In genomic region chr8:64198326-64198725, GRCm38 (mm10) we compare ENCODE assay signal across 21 mouse cellular contexts. TPM values are rescaled to one million over a fixed set of nuclear protein-coding genes. Genes with fewer than 3 reads are reported as not detected.
DNase-seq lines count a peak whose midpoint lies in the region; ATAC-seq and TF ChIP-seq lines count a peak whose summit lies in the region.
"Had no signal": no experiment of that assay in that cellular context is flagged by ENCODE, and none has a peak within 500 bp of the region (broad histone marks: within the 10 kb centered on the region; RNA-seq: fewer than 3 reads in every experiment).

No protein-coding gene starts in this region.

- H3K27me3 ChIP-seq in heart, postnatal 0 days (ENCODE audit: control insufficient read depth, insufficient read depth, low read length) = no peaks in the 10 kb centered on the region
- H3K27me3 ChIP-seq: embryonic facial prominence, embryonic 12.5 days; forebrain, embryonic 13.5 days; forebrain, embryonic 15.5 days; Patski had no signal

- H3K9ac ChIP-seq in heart, postnatal 0 days (replicated peaks; ENCODE audit: low read depth, low read length) = no peak overlapping the region
- H3K9ac ChIP-seq: embryonic facial prominence, embryonic 12.5 days; forebrain, embryonic 13.5 days; forebrain, embryonic 15.5 days; forebrain, postnatal 0 days had no signal

- no peak for TF ChIP-seq CTCF in heart, postnatal 0 days (IDR thresholded peaks at IDR 0.05; ENCODE audit: low read depth)

- no peak overlapping the region for H3K4me3 ChIP-seq in heart, postnatal 0 days (ENCODE audit: low read depth, low read length)
- H3K4me3 ChIP-seq: embryonic facial prominence, embryonic 10.5 days; embryonic facial prominence, embryonic 12.5 days; forebrain, embryonic 13.5 days; forebrain, embryonic 15.5 days had no signal

- H3K36me3 ChIP-seq in heart, postnatal 0 days (replicated peaks; ENCODE audit: control insufficient read depth, insufficient read depth, low read length) = no peaks in the 10 kb centered on the region
- H3K36me3 ChIP-seq: embryonic facial prominence, embryonic 10.5 days; embryonic facial prominence, embryonic 12.5 days; forebrain, embryonic 15.5 days had no signal

- H3K4me1 ChIP-seq in heart, postnatal 0 days (ENCODE audit: control insufficient read depth, insufficient read depth) = no peaks in the 10 kb centered on the region
- H3K4me1 ChIP-seq: embryonic facial prominence, embryonic 10.5 days; embryonic facial prominence, embryonic 12.5 days; forebrain, embryonic 13.5 days; forebrain, embryonic 15.5 days had no signal

- no peak overlapping the region for H3K27ac ChIP-seq in heart, postnatal 0 days (ENCODE audit: low read depth)
- H3K27ac ChIP-seq: embryonic facial prominence, embryonic 10.5 days; embryonic facial prominence, embryonic 12.5 days; forebrain, embryonic 13.5 days; forebrain, embryonic 15.5 days had no signal

- no peak for TF ChIP-seq EP300 in heart, postnatal 0 days (IDR thresholded peaks at IDR 0.05; ENCODE audit: low read depth)

- peak; percentile 51; the same call in 1 of the 2 replicates for ATAC-seq in heart, postnatal 0 days (ENCODE audit: insufficient read depth, low read depth)
- ATAC-seq: activated CD4-positive, CD25-positive, alpha-beta regulatory T cell, adult 4 months; forebrain, embryonic 13.5 days; forebrain, embryonic 15.5 days; forebrain, postnatal 0 days; Patski had no signal

- no peaks in the 10 kb centered on the region for H3K9me3 ChIP-seq in heart, postnatal 0 days (replicated peaks; ENCODE audit: control insufficient read depth, low read length)
- H3K9me3 ChIP-seq: embryonic facial prominence, embryonic 10.5 days; embryonic facial prominence, embryonic 12.5 days; forebrain, embryonic 13.5 days; forebrain, embryonic 15.5 days had no signal

- 42% methylated on average over 2 of the region's 2 CpGs for WGBS in heart, postnatal 0 days

- H3K4me2 ChIP-seq in heart, postnatal 0 days (ENCODE audit: low read depth, low read length) = no peak overlapping the region
- H3K4me2 ChIP-seq: embryonic facial prominence, embryonic 12.5 days; forebrain, embryonic 13.5 days; forebrain, embryonic 15.5 days had no signal

- peak; percentile 82 for DNase-seq in heart, adult 11 months
- DNase-seq in heart, adult 8-10 months (ENCODE audit: low spot score) = no peak
- no peak for DNase-seq in heart, postnatal 0 days (ENCODE audit: low spot score)
- no peak for DNase-seq in heart, adult 18-20 months
- DNase-seq in layer of hippocampus, postnatal 10 days (ENCODE audit: low spot score in 2 of 2) = no peak
- DNase-seq: adrenal gland, adult 8-10 months; adrenal gland, postnatal 14 days; adrenal gland, postnatal 36 days; cerebellum, adult 11 months; cerebellum, adult 18-20 months; cerebellum, adult 8-10 months; cerebellum, postnatal 10 days; cerebellum, postnatal 25 days; forebrain, postnatal 0 days had no signal

RNA-seq across cellular contexts. Expression of gene Tll1, which starts 7.7 kb away (rescaled TPM):
- total RNA-seq in heart, adult 8-10 months (2022) = 1 to 10 TPM in 1 of 4 experiments, under 1 TPM in 3; 0.82 to 1.7 (median 0.92) TPM
- total RNA-seq in heart, postnatal 0 days (2014; rRNA removed; ENCODE audit: low replicate concordance) = 0.80 and 4.6 TPM in 2 replicates
- polyA plus RNA-seq in heart, postnatal 0 days (2015; fragmentation: Nextera tagmentation; extraction: Ambion mirVana) = 0.85 and 1.1 TPM in 2 replicates
- under 1 TPM; 0.80 to 0.97 TPM for total RNA-seq in heart, adult 18-20 months (2021)
- 1 to 10 TPM; 7.0 to 7.5 TPM for total RNA-seq in layer of hippocampus, postnatal 10 days (2021)
- total RNA-seq: MEL had no signal
- polyA plus RNA-seq: activated CD4-positive, CD25-positive, alpha-beta regulatory T cell, adult 4 months had no signal
